15 mouse cellular contexts compared by ENCODE assay signal in the genomic region with DNA sequence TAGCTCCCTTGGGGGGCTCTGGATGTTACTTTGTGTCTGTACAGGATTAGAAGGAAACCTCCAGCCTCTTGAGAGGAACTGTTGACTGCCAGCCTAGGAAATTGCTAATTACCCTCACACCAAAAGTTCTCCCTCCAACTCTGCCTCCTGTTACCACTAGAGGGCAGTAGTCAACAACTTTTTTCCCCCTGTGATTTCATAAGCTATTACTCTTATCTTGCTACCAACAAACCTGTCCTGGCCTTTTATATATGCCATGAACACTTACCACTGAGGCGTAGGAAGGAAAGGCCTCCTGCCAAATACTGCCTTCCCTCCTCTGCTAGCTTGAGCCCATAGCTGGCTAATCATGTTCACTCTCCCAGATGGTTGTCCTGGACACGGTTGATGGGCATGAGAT. TPM values are rescaled to one million over a fixed set of nuclear protein-coding genes. Genes with fewer than 3 reads are reported as not detected.
DNase-seq lines count a peak whose midpoint lies in the region; ATAC-seq and TF ChIP-seq lines count a peak whose summit lies in the region.
"Had no signal": no experiment of that assay in that cellular context is flagged by ENCODE, and none has a peak within 500 bp of the region (broad histone marks: within the 10 kb centered on the region; RNA-seq: fewer than 3 reads in every experiment).

No protein-coding gene starts in this region.

- no peaks in the 10 kb centered on the region for H3K27me3 ChIP-seq in limb, embryonic 14.5 days (ENCODE audit: control insufficient read depth, insufficient read depth, low read length)
- no peaks in the 10 kb centered on the region for H3K27me3 ChIP-seq in limb, embryonic 10.5 days (ENCODE audit: low read depth, poor library complexity, severe bottlenecking)
- H3K27me3 ChIP-seq: neural tube, embryonic 13.5 days had no signal

- 89% methylated on average over 2 of the region's 2 CpGs for WGBS in limb, embryonic 14.5 days
- WGBS in limb, embryonic 10.5 days = 88% methylated on average over 2 of the region's 2 CpGs

- H3K9me3 ChIP-seq in limb, embryonic 14.5 days (ENCODE audit: control insufficient read depth, low read length) = no peaks in the 10 kb centered on the region
- no peaks in the 10 kb centered on the region for H3K9me3 ChIP-seq in limb, embryonic 10.5 days (replicated peaks)
- H3K9me3 ChIP-seq: neural tube, embryonic 13.5 days had no signal

- peaks cover 2% of the 10 kb centered on the region; the same call in 1 of the 2 replicates for H3K4me1 ChIP-seq in limb, embryonic 14.5 days (ENCODE audit: control insufficient read depth, insufficient read depth, low read length)
- no peaks in the 10 kb centered on the region; the same call in 1 of the 2 replicates for H3K4me1 ChIP-seq in limb, embryonic 10.5 days

- no peak overlapping the region for H3K27ac ChIP-seq in limb, embryonic 14.5 days (replicated peaks; ENCODE audit: low read depth, low read length)
- H3K27ac ChIP-seq in limb, embryonic 10.5 days = no peak overlapping the region
- H3K27ac ChIP-seq: hindbrain, embryonic 14.5 days; neural tube, embryonic 13.5 days had no signal

- no peak overlapping the region for H3K4me3 ChIP-seq in limb, embryonic 14.5 days (replicated peaks; ENCODE audit: low read length)
- no peak overlapping the region for H3K4me3 ChIP-seq in limb, embryonic 10.5 days
- H3K4me3 ChIP-seq: neural tube, embryonic 13.5 days had no signal

- no peak for TF ChIP-seq POLR2A in limb, embryonic 14.5 days (IDR thresholded peaks at IDR 0.05; ENCODE audit: borderline replicate concordance, extremely low read depth, insufficient read depth, insufficient read length)

- H3K4me2 ChIP-seq in limb, embryonic 14.5 days (replicated peaks; ENCODE audit: low read depth, low read length, severe bottlenecking) = no peak overlapping the region
- H3K4me2 ChIP-seq: hindbrain, embryonic 14.5 days; neural tube, embryonic 13.5 days had no signal

- DNase-seq in embryo, embryonic 11 days = peak; percentile 21
- no peak for DNase-seq in embryo, embryonic 9.5 days (ENCODE audit: extremely low spot score)
- DNase-seq in limb, embryonic 14.5 days (ENCODE audit: low spot score) = peak; percentile 6
- DNase-seq in limb, embryonic 10.5 days (ENCODE audit: low spot score) = no peak
- peak; percentile 28 for DNase-seq in ES-CJ7 (ENCODE audit: low read depth, low spot score)
- DNase-seq in spleen, postnatal 4 days (ENCODE audit: low spot score in 2 of 2) = no peak
- DNase-seq: cerebellum, adult 8-10 months had no signal

- ATAC-seq in limb, embryonic 14.5 days (ENCODE audit: low FRiP score, low read depth) = no peak
- ATAC-seq in granulocyte monocyte progenitor cell, adult 5-6 weeks (replicated peaks; ENCODE audit: poor library complexity, severe bottlenecking) = peak; percentile 51
- ATAC-seq in monocyte, adult 5-6 weeks (replicated peaks; ENCODE audit: insufficient number of reproducible peaks, low FRiP score, low TSS enrichment, poor library complexity, severe bottlenecking) = no peak

- peaks cover 60% of the 10 kb centered on the region for H3K36me3 ChIP-seq in limb, embryonic 14.5 days (ENCODE audit: control insufficient read depth, insufficient read depth, low read length)
- peaks cover 48% of the 10 kb centered on the region for H3K36me3 ChIP-seq in limb, embryonic 10.5 days

- H3K9ac ChIP-seq in limb, embryonic 14.5 days (ENCODE audit: low read depth, low read length, severe bottlenecking) = no peak overlapping the region
- H3K9ac ChIP-seq: hindbrain, embryonic 14.5 days; neural tube, embryonic 13.5 days had no signal

RNA-seq across cellular contexts. Expression of a gene that starts 37.6 kb away (rescaled TPM):
- not detected in 2 replicates for polyA plus RNA-seq in limb, embryonic 14.5 days (2012; rRNA removed)
- not detected in 2 replicates for polyA plus RNA-seq in limb, embryonic 14.5 days (2014; fragmentation: Nextera tagmentation; extraction: Ambion mirVana)
- polyA plus RNA-seq in limb, embryonic 10.5 days (2016; fragmentation: Nextera tagmentation; extraction: Ambion mirVana) = not detected in 2 replicates
- not detected in 2 replicates for total RNA-seq in granulocyte monocyte progenitor cell, adult 5-6 weeks (2014; fragmentation: Nextera tagmentation)
- total RNA-seq in granulocyte monocyte progenitor cell, adult 5-6 weeks (2017) = not detected in 2 replicates
- not detected in 3 replicates for total RNA-seq in monocyte, adult 5-6 weeks (2017)
- total RNA-seq: layer of hippocampus, postnatal 14 days had no signal
- polyA plus RNA-seq: gonadal fat pad, adult 2 months; hindbrain, embryonic 14.5 days; lung, embryonic 16.5 days; neural tube, embryonic 13.5 days; spleen, adult 2 months had no signal

RNA-seq across cellular contexts. Expression of a gene that starts 54.1 kb away (rescaled TPM):
- not detected in 2 replicates for polyA plus RNA-seq in limb, embryonic 14.5 days (2012; rRNA removed)
- polyA plus RNA-seq in limb, embryonic 14.5 days (2014; fragmentation: Nextera tagmentation; extraction: Ambion mirVana) = 0.45 TPM in 1 of 2 replicates, not detected in the other
- not detected in 2 replicates for polyA plus RNA-seq in limb, embryonic 10.5 days (2016; fragmentation: Nextera tagmentation; extraction: Ambion mirVana)
- total RNA-seq in granulocyte monocyte progenitor cell, adult 5-6 weeks (2014; fragmentation: Nextera tagmentation) = not detected in 2 replicates
- total RNA-seq in granulocyte monocyte progenitor cell, adult 5-6 weeks (2017) = not detected in 2 replicates
- not detected in 3 replicates for total RNA-seq in monocyte, adult 5-6 weeks (2017)
- total RNA-seq: layer of hippocampus, postnatal 14 days had no signal
- polyA plus RNA-seq: gonadal fat pad, adult 2 months; hindbrain, embryonic 14.5 days; lung, embryonic 16.5 days; neural tube, embryonic 13.5 days; spleen, adult 2 months had no signal

Comparison
In these comparisons a context has a peak if more than half of its experiments do, and no peak if none do; other contexts are left out.
1. DNase-seq: peak in embryo, embryonic 11 days (single experiment), limb, embryonic 14.5 days (single experiment) and ES-CJ7 (single experiment); none in embryo, embryonic 9.5 days (single experiment), limb, embryonic 10.5 days (single experiment) and spleen, postnatal 4 days (0 of 2).